Mouse (Mus musculus): ENCODE data around the gene Cep57. TPM values are rescaled to one million over a fixed set of nuclear protein-coding genes. Genes with fewer than 3 reads are reported as not detected.

Cep57 gene
- 47.3 and 54.6 TPM in 2 replicates for polyA plus RNA-seq (2015; fragmentation: Nextera tagmentation; extraction: Ambion mirVana)

DNA sequence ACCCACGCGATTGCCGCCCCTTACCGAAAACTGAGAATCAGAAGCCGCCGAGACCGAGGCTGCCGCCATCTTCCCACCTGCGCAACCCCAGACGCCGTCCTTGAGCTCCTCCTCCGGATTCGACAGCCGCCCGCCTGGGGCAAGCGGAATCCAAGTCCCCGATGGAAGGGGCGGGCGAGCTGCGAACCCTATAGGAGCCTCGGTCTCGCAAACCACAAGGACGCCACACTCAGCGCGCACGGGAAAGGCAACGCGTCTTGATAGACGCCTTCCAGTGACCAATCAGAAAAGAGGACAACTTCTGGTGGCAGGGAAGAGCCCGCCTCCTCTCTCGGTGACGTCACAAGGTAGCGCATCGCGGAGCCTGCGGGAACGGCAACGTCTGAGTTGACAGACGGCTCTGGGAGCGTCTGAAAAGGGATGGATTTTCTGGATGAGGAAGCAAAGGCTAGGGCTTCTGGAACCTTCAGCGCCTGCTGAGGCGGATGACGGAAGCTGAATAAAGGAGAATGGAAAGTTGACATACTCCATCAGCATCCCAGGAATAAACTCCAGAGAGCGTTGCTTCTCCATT is at the start of gene Cep57:
Gene Cep57 (minus strand): TSS at position 276 of the 574 bp plus-strand sequence.
- ATAC-seq: peak; percentile 95
- peak within 1 kb of the TSS; percentile 99 for H3K27ac ChIP-seq
- under 1% methylated on average over 44 of the region's 44 CpGs for WGBS
- no peaks in the 10 kb centered on the region for H3K9me3 ChIP-seq
- no peaks in the 10 kb centered on the region for H3K27me3 ChIP-seq (replicated peaks)
- H3K9ac ChIP-seq: peak within 1 kb of the TSS; percentile 97
- peaks cover 14% of the 10 kb centered on the region for H3K4me1 ChIP-seq (replicated peaks)
- H3K36me3 ChIP-seq: peaks cover 13% of the 10 kb centered on the region
- H3K4me2 ChIP-seq (replicated peaks): peak within 1 kb of the TSS; percentile 75
- peak within 1 kb of the TSS; percentile 86 for H3K4me3 ChIP-seq (replicated peaks)

DNA sequence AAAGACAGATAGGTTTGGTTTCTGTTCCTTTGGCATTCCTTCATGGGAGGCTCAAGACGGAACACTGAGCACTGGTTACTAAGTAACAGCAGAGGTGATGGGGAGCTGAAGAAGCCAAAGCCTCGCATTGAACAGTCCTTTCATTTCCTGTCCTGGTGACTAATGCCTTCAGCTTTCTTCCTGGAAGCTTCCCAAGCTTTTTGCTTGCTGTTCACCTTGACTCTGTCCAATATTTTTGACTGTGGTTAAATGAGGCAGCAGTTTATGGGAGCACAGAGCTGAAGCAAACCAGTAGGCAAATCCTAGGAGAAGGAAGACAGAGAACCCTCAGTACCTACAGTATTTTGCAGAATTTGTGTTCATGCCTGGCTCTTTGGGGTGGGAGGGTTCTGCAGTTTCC is 48.4 kb upstream of the Cep57 start:
- Histone ChIP-seq H3K27ac (no peak overlapping the region), H3K27me3 (replicated peaks) (no peaks in the 10 kb centered on the region), H3K4me3 (replicated peaks) (no peak overlapping the region), H3K9ac (no peak overlapping the region), H3K36me3 (no peaks in the 10 kb centered on the region), H3K9me3 (no peaks in the 10 kb centered on the region), H3K4me2 (replicated peaks) (no peak overlapping the region), H3K4me1 (replicated peaks) (0 out of 2 replicates have a peak, but pooled peaks cover 2% of the 10 kb centered on the region)
- 23% methylated on average over 2 of the region's 2 CpGs for WGBS
- no peak for ATAC-seq

GRCm38 (mm10) chr9:13874359-13874758 is 47.5 kb upstream of the Cep57 start:
- no peak overlapping the region for H3K9ac ChIP-seq
- no peak for ATAC-seq
- no peak overlapping the region for H3K4me2 ChIP-seq (replicated peaks)
- no peaks in the 10 kb centered on the region for H3K9me3 ChIP-seq
- 0 out of 2 replicates have a peak, but pooled peaks cover 2% of the 10 kb centered on the region for H3K4me1 ChIP-seq (replicated peaks)
- H3K36me3 ChIP-seq: no peaks in the 10 kb centered on the region
- H3K4me3 ChIP-seq (replicated peaks): no peak overlapping the region
- WGBS: 35% methylated on average over 2 of the region's 2 CpGs
- no peak overlapping the region for H3K27ac ChIP-seq
- no peaks in the 10 kb centered on the region for H3K27me3 ChIP-seq (replicated peaks)

DNA sequence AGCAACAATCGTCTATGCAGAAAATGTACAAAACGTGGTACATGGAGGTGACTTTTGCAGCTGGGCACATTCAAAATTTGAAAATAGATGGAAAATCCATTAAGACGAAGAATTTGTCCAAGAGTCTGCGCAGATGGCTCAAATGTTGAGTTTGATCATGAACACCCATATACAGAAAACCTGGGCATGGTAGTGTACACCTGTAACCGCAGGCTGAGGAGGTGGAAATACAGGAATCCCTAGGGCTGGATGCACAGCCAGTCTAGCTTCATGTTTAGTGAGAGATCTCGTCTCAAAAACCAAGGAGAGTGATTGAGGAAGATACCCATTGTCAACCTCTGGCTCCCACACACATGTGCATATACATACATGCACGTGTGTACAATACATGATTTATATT is 44.7 kb upstream of the Cep57 start:
- Histone ChIP-seq H3K4me1 (replicated peaks) (0 out of 2 replicates have a peak, but pooled peaks cover 2% of the 10 kb centered on the region), H3K27ac (no peak overlapping the region), H3K36me3 (no peaks in the 10 kb centered on the region), H3K9me3 (no peaks in the 10 kb centered on the region), H3K27me3 (replicated peaks) (no peaks in the 10 kb centered on the region), H3K9ac (no peak overlapping the region), H3K4me3 (replicated peaks) (no peak overlapping the region), H3K4me2 (replicated peaks) (no peak overlapping the region)
- ATAC-seq: no peak
- 86% methylated on average over 7 of the region's 7 CpGs for WGBS

GRCm38 (mm10) chr9:13867646-13868045 is 40.7 kb upstream of the Cep57 start:
- no peak overlapping the region for H3K4me3 ChIP-seq (replicated peaks)
- ATAC-seq: no peak
- H3K27ac ChIP-seq: no peak overlapping the region
- H3K9ac ChIP-seq: no peak overlapping the region
- H3K36me3 ChIP-seq: no peaks in the 10 kb centered on the region
- H3K4me1 ChIP-seq (replicated peaks): no peaks in the 10 kb centered on the region
- H3K4me2 ChIP-seq (replicated peaks): no peak overlapping the region
- WGBS: 69% methylated on average over 2 of the region's 2 CpGs
- no peaks in the 10 kb centered on the region for H3K27me3 ChIP-seq (replicated peaks)
- H3K9me3 ChIP-seq: no peaks in the 10 kb centered on the region

DNA sequence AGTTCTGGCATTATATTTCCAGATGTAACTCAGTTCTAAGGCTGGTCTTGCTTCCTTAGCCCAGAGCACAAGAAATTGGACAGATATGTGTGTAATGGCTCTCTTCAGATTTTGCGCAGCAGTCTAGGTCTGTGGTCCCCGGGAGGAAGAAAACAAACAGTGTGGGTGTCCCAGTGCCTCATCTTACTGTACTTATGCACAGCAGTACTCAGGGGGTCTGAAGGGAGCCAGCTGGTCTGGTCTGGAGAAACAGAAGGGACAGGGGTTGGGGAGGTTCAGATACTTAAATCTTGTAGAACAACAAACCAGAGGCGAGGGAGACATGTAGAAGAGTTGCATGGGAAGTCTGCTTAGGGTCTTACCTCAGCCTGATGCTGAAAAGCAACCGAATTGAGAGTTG is 29.9 kb upstream of the Cep57 start:
- 62% methylated on average over 4 of the region's 4 CpGs for WGBS
- Histone ChIP-seq H3K4me2 (replicated peaks) (no peak overlapping the region), H3K9ac (no peak overlapping the region), H3K27ac (no peak overlapping the region), H3K27me3 (replicated peaks) (no peaks in the 10 kb centered on the region), H3K4me3 (replicated peaks) (no peak overlapping the region), H3K9me3 (no peaks in the 10 kb centered on the region), H3K36me3 (no peaks in the 10 kb centered on the region), H3K4me1 (replicated peaks) (no peaks in the 10 kb centered on the region)
- no peak for ATAC-seq

- ATAC-seq: no peak
Measured at GRCm38 (mm10) chr9:13856247-13856646, 29.3 kb upstream of the Cep57 start.

GRCm38 (mm10) chr9:13853876-13854275 is 27.0 kb upstream of the Cep57 start:
- no peaks in the 10 kb centered on the region for H3K27me3 ChIP-seq (replicated peaks)
- H3K27ac ChIP-seq: no peak overlapping the region
- WGBS: 47% methylated on average over 3 of the region's 3 CpGs
- no peak overlapping the region for H3K4me2 ChIP-seq (replicated peaks)
- H3K9me3 ChIP-seq: no peaks in the 10 kb centered on the region
- H3K9ac ChIP-seq: no peak overlapping the region
- no peak overlapping the region for H3K4me3 ChIP-seq (replicated peaks)
- H3K36me3 ChIP-seq: no peaks in the 10 kb centered on the region
- H3K4me1 ChIP-seq (replicated peaks): no peaks in the 10 kb centered on the region
- ATAC-seq: no peak

More at GRCm38 (mm10) chr9:13856247-13856646, 29.3 kb upstream of the Cep57 start:
- Histone ChIP-seq H3K9ac (no peak overlapping the region), H3K27me3 (replicated peaks) (no peaks in the 10 kb centered on the region), H3K36me3 (no peaks in the 10 kb centered on the region), H3K4me3 (replicated peaks) (no peak overlapping the region), H3K27ac (no peak overlapping the region), H3K9me3 (no peaks in the 10 kb centered on the region), H3K4me1 (replicated peaks) (no peaks in the 10 kb centered on the region), H3K4me2 (replicated peaks) (no peak overlapping the region)
- 67% methylated on average over 1 of the region's 1 CpGs for WGBS

GRCm38 (mm10) chr9:13848481-13849480 is 21.9 kb upstream of the Cep57 start:
- H3K36me3 ChIP-seq: peaks cover 4% of the 10 kb centered on the region; the same call in 1 of the 2 replicates
- 70% methylated on average over 10 of the region's 10 CpGs for WGBS
- H3K4me3 ChIP-seq (replicated peaks): no peak overlapping the region
- H3K27ac ChIP-seq: no peak overlapping the region
- H3K9ac ChIP-seq: no peak overlapping the region
- H3K4me2 ChIP-seq (replicated peaks): no peak overlapping the region
- H3K9me3 ChIP-seq: no peaks in the 10 kb centered on the region
- H3K4me1 ChIP-seq (replicated peaks): no peaks in the 10 kb centered on the region
- H3K27me3 ChIP-seq (replicated peaks): no peaks in the 10 kb centered on the region
- ATAC-seq: peak; percentile 76

- no peaks in the 10 kb centered on the region for H3K27me3 ChIP-seq (replicated peaks)
- H3K9ac ChIP-seq: no peak overlapping the region
- H3K36me3 ChIP-seq: peaks cover 8% of the 10 kb centered on the region; the same call in 1 of the 2 replicates
- H3K4me3 ChIP-seq (replicated peaks): no peak overlapping the region
- WGBS: 85% methylated on average over 3 of the region's 3 CpGs
- no peak overlapping the region for H3K4me2 ChIP-seq (replicated peaks)
- no peaks in the 10 kb centered on the region for H3K9me3 ChIP-seq
- no peak overlapping the region for H3K27ac ChIP-seq
- ATAC-seq: no peak
- no peaks in the 10 kb centered on the region for H3K4me1 ChIP-seq (replicated peaks)
Measured at GRCm38 (mm10) chr9:13847591-13847990, 20.7 kb upstream of the Cep57 start.

DNA sequence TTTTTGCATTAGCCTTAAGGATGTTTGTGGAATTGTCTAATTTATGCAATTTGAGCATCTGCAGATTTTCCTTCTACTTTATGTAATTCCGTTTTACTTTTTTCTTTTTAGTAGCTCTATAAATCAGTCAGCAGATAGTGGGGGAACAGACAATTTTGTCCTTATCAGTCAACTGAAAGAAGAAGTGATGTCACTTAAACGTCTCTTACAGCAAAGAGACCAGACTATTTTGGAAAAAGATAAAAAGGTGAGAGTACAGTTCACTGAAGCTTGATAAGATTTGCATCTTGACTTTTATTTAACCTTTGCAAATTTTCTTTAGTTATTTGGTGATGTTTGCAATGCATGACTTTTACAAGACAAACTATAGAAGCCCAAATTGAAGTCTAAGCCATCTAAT is 9.8 kb upstream of the Cep57 start:
- Histone ChIP-seq H3K9ac (no peak overlapping the region), H3K36me3 (peaks cover 34% of the 10 kb centered on the region), H3K4me3 (replicated peaks) (no peak overlapping the region), H3K4me1 (replicated peaks) (no peaks in the 10 kb centered on the region), H3K4me2 (replicated peaks) (no peak overlapping the region), H3K9me3 (no peaks in the 10 kb centered on the region), H3K27ac (no peak overlapping the region), H3K27me3 (replicated peaks) (no peaks in the 10 kb centered on the region)
- 63% methylated on average over 2 of the region's 2 CpGs for WGBS
- ATAC-seq: no peak

GRCm38 (mm10) chr9:13835256-13835655 is 8.3 kb upstream of the Cep57 start:
- no peak overlapping the region for H3K4me2 ChIP-seq (replicated peaks)
- no peak overlapping the region for H3K4me3 ChIP-seq (replicated peaks)
- no peaks in the 10 kb centered on the region for H3K27me3 ChIP-seq (replicated peaks)
- 85% methylated on average over 3 of the region's 3 CpGs for WGBS
- no peak for ATAC-seq
- no peaks in the 10 kb centered on the region for H3K9me3 ChIP-seq
- no peaks in the 10 kb centered on the region for H3K4me1 ChIP-seq (replicated peaks)
- no peak overlapping the region for H3K27ac ChIP-seq
- no peak overlapping the region for H3K9ac ChIP-seq
- H3K36me3 ChIP-seq: peaks cover 39% of the 10 kb centered on the region
